ENCODE assay signal across 8 mouse cellular contexts in the genomic region with DNA sequence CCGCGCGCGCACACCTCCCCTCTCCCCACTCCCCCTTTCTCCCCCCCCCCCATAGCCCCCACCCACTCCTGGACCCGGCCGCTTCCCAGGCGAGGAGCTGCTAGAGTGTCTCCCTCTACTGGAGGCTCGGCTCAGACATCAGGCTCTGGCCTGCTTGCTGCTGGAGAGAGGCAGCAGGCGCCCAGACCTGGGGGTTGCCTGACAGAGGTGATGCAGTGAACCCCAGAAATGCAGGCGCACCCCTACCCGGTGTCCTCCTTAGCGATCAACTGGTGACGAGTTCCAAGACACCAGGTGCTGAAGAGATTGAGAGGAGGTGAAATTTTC. TPM values are rescaled to one million over a fixed set of nuclear protein-coding genes. Genes with fewer than 3 reads are reported as not detected.
A peak's percentile ranks its signal among the peaks of the same experiment; 100 is the strongest.
DNase-seq lines count a peak whose midpoint lies in the region; ATAC-seq and TF ChIP-seq lines count a peak whose summit lies in the region.

A gene (minus strand): TSS at position 49 of the 327 bp plus-strand sequence.

- TF ChIP-seq CTCF in E14TG2a.4 (conservative IDR thresholded peaks at IDR 0.05; ENCODE audit: low read length) = peak; percentile 16; the same call in 1 of the 2 replicates
- peak; percentile 84 for TF ChIP-seq CTCF in forebrain, postnatal 0 days (IDR thresholded peaks at IDR 0.05; ENCODE audit: low read depth)

- peaks cover 55% of the 10 kb centered on the region for H3K27me3 ChIP-seq in E14TG2a.4 (ENCODE audit: insufficient read depth, low read length)
- H3K27me3 ChIP-seq in forebrain, postnatal 0 days (ENCODE audit: insufficient read depth, low read length) = no peaks in the 10 kb centered on the region

- ATAC-seq in cerebellum, adult (ENCODE audit: insufficient number of reproducible peaks, low FRiP score, low TSS enrichment) = peak; percentile 62
- ATAC-seq in forebrain, postnatal 0 days = peak; percentile 77

- no peaks in the 10 kb centered on the region for H3K9me3 ChIP-seq in E14TG2a.4 (ENCODE audit: low read length)
- no peaks in the 10 kb centered on the region for H3K9me3 ChIP-seq in forebrain, postnatal 0 days (ENCODE audit: low read length)

- DNase-seq in forebrain, postnatal 0 days = no peak
- DNase-seq in heart, postnatal 25 days (ENCODE audit: low spot score) = peak; percentile 53
- peak in 1 of 2 experiments; percentile 84 for DNase-seq in layer of hippocampus, adult 18-20 months (ENCODE audit: low spot score in 2 of 2)
- peak; percentile 80 to 84 for DNase-seq in lung, adult 18-20 months
- DNase-seq in ovary, adult 18-20 months (ENCODE audit: low spot score) = peak; percentile 74
- peak; percentile 59 for DNase-seq in urinary bladder, postnatal 25 days (ENCODE audit: low spot score)

- H3K4me3 ChIP-seq in E14TG2a.4 (replicated peaks; ENCODE audit: low read length) = peak within 1 kb of the TSS; percentile 82
- peak within 1 kb of the TSS; percentile 92 for H3K4me3 ChIP-seq in forebrain, postnatal 0 days (ENCODE audit: low read depth, low read length)

- peaks cover 34% of the 10 kb centered on the region for H3K4me1 ChIP-seq in E14TG2a.4 (replicated peaks; ENCODE audit: low read depth, low read length)
- H3K4me1 ChIP-seq in forebrain, postnatal 0 days (ENCODE audit: insufficient read depth) = peaks cover 16% of the 10 kb centered on the region

- H3K27ac ChIP-seq in forebrain, postnatal 0 days (ENCODE audit: low read depth, low read length) = peak within 1 kb of the TSS; percentile 99

- WGBS in forebrain, postnatal 0 days = under 1% methylated on average over 9 of the region's 13 CpGs

- H3K9ac ChIP-seq in forebrain, postnatal 0 days = peak within 1 kb of the TSS; percentile 96

- peak within 1 kb of the TSS; percentile 81 for H3K4me2 ChIP-seq in forebrain, postnatal 0 days (ENCODE audit: low read depth)

- intact Hi-C loops in heart, postnatal 25 days (cut with DNase I) = loop anchor here (1.0 to 5.0 kb wide), 6 partner anchors 23 to 255 kb away; no protein-coding TSS in a partner anchor

- no peaks in the 10 kb centered on the region for H3K36me3 ChIP-seq in E14TG2a.4 (ENCODE audit: insufficient read depth, low read length)
- no peaks in the 10 kb centered on the region for H3K36me3 ChIP-seq in forebrain, postnatal 0 days (ENCODE audit: insufficient read depth)

RNA-seq across cellular contexts. Expression of the gene that starts here (rescaled TPM):
- total RNA-seq in forebrain, postnatal 0 days (2014; rRNA removed) = 20.9 and 26.1 TPM in 2 replicates
- 26.3 and 27.9 TPM in 2 replicates for polyA plus RNA-seq in forebrain, postnatal 0 days (2015; fragmentation: Nextera tagmentation; extraction: Ambion mirVana)
- 1 to 10 TPM; 6.3 to 8.3 TPM for total RNA-seq in heart, postnatal 25 days (2021)
- 10 to 100 TPM; 38.3 to 39.2 TPM for total RNA-seq in layer of hippocampus, adult 18-20 months (2021)
